Mouse (Mus musculus) midbrain, embryonic 10.5 days (tissue): Measurements from ENCODE around the gene Ccin. TPM values are rescaled to one million over a fixed set of nuclear protein-coding genes. Genes with fewer than 3 reads are reported as not detected.

Experiments used
- DNase-seq: peaks from one replicate; pipeline ENCODE4 v3.0.0-alpha.2; 2017; ENCODE audit warnings: low spot score
- H3K27ac ChIP-seq: fragments of 300-500 bp; sonication (generic); replicated peaks from 2 replicates; pipeline ENCODE4 v1.5.1; 2016; ENCODE audit warnings: mild to moderate bottlenecking
- H3K27me3 ChIP-seq: fragments of 300-500 bp; sonication (generic); 2 replicates; pipeline ENCODE4 v1.6.1; 2016; ENCODE audit warnings: low read depth, mild to moderate bottlenecking; ENCODE audit not compliant: poor library complexity, severe bottlenecking
- H3K36me3 ChIP-seq: fragments of 300-500 bp; sonication (generic); 2 replicates; pipeline ENCODE4 v1.6.1; 2016; ENCODE audit warnings: mild to moderate bottlenecking, moderate library complexity
- H3K4me1 ChIP-seq: fragments of 300-500 bp; sonication (generic); 2 replicates; pipeline ENCODE4 v1.6.1; 2016
- H3K4me3 ChIP-seq: fragments of 300-500 bp; sonication (generic); 2 replicates; pipeline ENCODE4 v1.5.1; 2016; ENCODE audit warnings: mild to moderate bottlenecking, moderate library complexity
- H3K9me3 ChIP-seq: fragments of 300-500 bp; sonication (generic); replicated peaks from 2 replicates; pipeline ENCODE4 v1.6.1; 2016; ENCODE audit warnings: mild to moderate bottlenecking
- WGBS: fragments of 180-500 bp; shearing (Covaris S2); methylation state at CpG from one replicate; pipeline ENCODE4 v1.1.7; 2016; 5-methylcytosine and 5-hydroxymethylcytosine counted together
- polyA plus RNA-seq: library from polyadenylated mRNA; unstranded; fragments of >200 nt; fragmentation: Nextera tagmentation; extraction: Ambion mirVana; gene quantifications from 2 replicates; pipeline ENCODE4 v1.2.1, GENCODE M21; 2016

The Ccin gene
- polyA plus RNA-seq, 1 experiment from 2014 or later, result not detected

- Histone ChIP-seq H3K27ac (no peak overlapping the region), H3K4me3 (no peak overlapping the region), H3K27me3 (peaks cover 6% of the 10 kb centered on the region; the same call in 1 of the 2 replicates), H3K36me3 (no peaks in the 10 kb centered on the region), H3K9me3 (no peaks in the 10 kb centered on the region), H3K4me1 (peaks cover 23% of the 10 kb centered on the region)
- DNase-seq, result no peak
- 89% methylated on average over 1 of the region's 1 CpGs for WGBS
These were observed 26.9 kb downstream of the Ccin start for GRCm38 (mm10) chr4:44010176-44010575.

DNA sequence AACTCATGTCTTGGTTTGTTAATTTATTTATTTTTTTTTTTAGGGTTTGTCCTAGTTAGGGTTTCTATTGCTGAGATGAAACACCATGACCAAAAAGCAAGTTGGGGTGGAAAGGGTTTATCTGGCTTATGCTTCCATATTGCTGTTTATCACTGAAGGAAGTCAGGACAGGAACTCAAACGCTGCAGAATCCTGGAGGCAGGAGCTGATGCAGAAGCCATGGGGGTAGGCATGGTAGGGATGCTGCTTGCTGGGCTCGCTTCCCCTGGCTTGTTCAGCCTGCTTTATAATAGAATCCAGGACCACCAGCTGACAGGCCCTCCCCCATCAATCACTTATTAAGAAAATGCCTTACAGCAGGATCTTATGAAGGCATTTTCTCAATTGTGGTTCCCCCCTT lies 27.6 kb downstream of the Ccin start:
- 48% methylated on average over 2 of the region's 2 CpGs for WGBS
- no peak overlapping the region for H3K4me3 ChIP-seq
- H3K9me3 ChIP-seq, result no peaks in the 10 kb centered on the region
- DNase-seq, result no peak
- peaks cover 13% of the 10 kb centered on the region; the same call in 1 of the 2 replicates for H3K27me3 ChIP-seq
- no peak overlapping the region for H3K27ac ChIP-seq
- H3K4me1 ChIP-seq, result peaks cover 25% of the 10 kb centered on the region
- peaks cover 5% of the 10 kb centered on the region; the same call in 1 of the 2 replicates for H3K36me3 ChIP-seq

- WGBS, result 82% methylated on average over 3 of the region's 3 CpGs
- H3K9me3 ChIP-seq, result no peaks in the 10 kb centered on the region
- peaks cover 22% of the 10 kb centered on the region; the same call in 1 of the 2 replicates for H3K27me3 ChIP-seq
- peak overlapping the region; percentile 100 for H3K4me3 ChIP-seq
- peak overlapping the region; percentile 86 for H3K27ac ChIP-seq
- H3K4me1 ChIP-seq, result peaks cover 28% of the 10 kb centered on the region
- no peak for DNase-seq
- peaks cover 14% of the 10 kb centered on the region; the same call in 1 of the 2 replicates for H3K36me3 ChIP-seq
These were observed 28.5 kb downstream of the Ccin start for GRCm38 (mm10) chr4:44011799-44012198.

DNA sequence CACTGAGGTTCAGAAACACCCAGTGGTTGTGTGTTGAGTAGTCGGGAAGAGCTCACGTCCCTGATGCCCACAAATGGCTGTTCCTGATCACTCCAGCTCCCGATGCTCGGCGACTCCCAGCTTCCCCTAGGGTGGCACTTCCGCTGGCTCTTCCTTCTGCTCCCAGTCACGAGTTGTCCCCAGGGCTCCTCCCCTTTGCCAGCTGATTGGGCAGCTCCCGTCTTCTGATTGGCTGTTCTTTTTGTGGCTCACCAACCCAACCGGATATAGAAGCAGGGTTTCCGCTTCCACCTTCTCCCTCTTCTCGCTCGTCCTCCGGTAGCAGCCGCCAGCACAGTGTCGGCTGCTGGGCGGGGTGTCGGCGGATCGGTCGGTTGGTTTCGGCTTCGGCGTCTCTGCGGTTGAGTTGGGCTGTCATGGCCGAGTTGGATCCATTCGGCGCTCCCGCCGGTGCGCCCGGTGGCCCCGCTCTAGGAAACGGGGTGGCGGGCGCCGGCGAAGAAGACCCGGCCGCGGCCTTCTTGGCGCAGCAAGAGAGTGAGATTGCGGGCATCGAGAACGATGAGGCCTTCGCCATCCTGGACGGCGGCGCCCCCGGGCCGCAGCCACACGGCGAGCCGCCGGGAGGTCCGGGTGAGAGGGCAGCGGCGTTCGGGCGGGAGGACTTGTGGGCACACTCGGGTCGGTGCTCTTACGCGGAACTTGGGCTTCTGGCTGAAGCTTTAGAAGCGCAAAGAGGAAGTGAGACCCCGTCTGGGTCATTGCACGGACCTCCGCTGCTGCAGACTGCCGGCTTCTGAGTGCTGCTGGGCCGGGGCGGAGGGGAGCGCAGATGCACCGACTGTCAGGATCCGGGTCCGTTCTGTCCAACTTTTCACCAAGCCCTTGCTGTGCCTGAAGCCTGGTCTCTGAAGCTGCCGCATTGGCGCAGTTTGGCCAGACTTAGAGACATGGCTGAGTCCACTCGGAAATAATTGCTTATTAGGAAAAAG lies 29.4 kb downstream of the Ccin start:
- DNase-seq, result peak; percentile 95
- Histone ChIP-seq H3K27me3 (peaks cover 29% of the 10 kb centered on the region; the same call in 1 of the 2 replicates), H3K4me3 (peak overlapping the region; percentile 100), H3K27ac (peak overlapping the region; percentile 86), H3K4me1 (peaks cover 28% of the 10 kb centered on the region), H3K9me3 (no peaks in the 10 kb centered on the region), H3K36me3 (peaks cover 14% of the 10 kb centered on the region; the same call in 1 of the 2 replicates)
- WGBS, result under 1% methylated on average over 77 of the region's 77 CpGs

DNA sequence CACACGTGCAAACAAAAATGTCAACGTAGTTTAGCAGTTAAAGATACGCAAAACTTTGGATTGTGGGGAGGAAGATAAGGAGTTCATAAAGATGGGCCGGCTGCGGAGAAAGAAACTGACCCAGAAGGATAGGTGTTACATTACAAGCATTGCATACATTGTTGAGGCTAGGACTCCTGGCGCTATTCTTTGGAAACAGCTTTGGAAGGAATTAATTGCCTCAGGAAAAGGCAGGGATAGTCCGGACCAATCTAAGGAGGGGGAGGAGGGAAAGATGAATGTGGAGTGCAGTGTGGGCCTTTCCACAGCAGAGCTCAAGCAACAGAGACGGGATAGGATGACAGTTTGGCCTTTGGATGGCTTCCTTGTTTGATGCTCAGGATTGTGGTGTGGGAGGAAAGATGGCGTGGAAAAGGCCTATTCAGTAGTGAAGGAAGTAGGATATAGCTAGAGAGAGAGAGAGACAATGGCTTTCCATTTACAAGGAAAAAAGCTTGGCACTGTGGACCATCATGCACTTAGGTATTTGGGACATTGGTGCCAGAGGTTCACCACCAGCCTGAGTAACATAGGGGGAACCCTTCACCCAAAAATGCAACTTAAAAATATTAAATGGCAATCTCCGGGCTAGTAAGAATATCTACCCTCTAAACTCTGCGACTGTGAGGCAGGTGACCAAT lies 30.2 kb downstream of the Ccin start:
- WGBS, result 34% methylated on average over 11 of the region's 11 CpGs
- Histone ChIP-seq H3K4me3 (peak overlapping the region; percentile 100), H3K36me3 (peaks cover 19% of the 10 kb centered on the region), H3K9me3 (no peaks in the 10 kb centered on the region), H3K27ac (peak overlapping the region; percentile 86; the same call in 1 of the 2 replicates), H3K4me1 (peaks cover 28% of the 10 kb centered on the region), H3K27me3 (peaks cover 38% of the 10 kb centered on the region)
- DNase-seq, result no peak

DNA sequence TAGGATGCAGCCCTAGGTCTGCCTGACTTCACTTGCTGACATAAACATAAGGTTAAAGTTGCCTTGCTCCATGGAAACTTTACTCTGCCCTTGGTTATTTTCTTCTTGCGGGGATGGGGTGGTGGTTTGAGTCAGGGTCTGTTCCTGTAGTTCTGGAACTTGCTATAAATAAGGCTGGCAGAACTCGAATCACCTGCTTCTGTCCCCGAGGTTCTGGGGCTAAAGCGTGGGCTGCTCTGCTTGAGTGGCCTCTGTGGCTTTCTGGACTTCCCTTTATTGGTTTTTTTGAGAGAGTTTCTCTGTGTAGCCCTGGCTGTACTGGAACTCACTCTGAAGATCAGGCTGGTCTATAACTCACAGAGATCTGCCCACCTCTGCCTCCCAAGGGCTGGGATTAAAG lies 32.8 kb downstream of the Ccin start:
- Histone ChIP-seq H3K4me1 (peaks cover 28% of the 10 kb centered on the region), H3K4me3 (no peak overlapping the region), H3K9me3 (no peaks in the 10 kb centered on the region), H3K27ac (no peak overlapping the region), H3K27me3 (peaks cover 63% of the 10 kb centered on the region), H3K36me3 (peaks cover 45% of the 10 kb centered on the region)
- no peak for DNase-seq
- WGBS, result 96% methylated on average over 4 of the region's 4 CpGs

GRCm38 (mm10) chr4:44016791-44017190 lies 33.5 kb downstream of the Ccin start:
- H3K36me3 ChIP-seq, result peaks cover 52% of the 10 kb centered on the region

DNA sequence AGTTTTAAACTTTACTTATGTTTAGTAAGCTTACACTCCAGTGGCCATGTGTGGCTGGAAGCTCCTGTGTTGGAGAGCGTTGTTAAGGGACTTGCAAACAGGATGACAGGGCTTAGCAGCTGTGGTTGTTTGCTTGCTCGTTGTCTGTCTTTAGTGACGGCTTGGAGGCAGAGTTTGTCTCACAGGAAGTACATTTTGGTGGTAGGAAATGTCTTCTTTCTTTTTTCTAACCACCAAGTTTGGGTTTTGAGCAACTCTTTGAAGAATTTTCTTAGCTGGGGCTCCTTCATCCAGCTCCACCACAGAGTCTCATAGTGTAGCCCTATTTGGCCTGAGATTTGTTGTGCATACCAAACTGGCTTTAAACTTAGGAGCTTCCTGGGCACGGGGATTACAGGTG lies 39.0 kb downstream of the Ccin start:
- no peak for DNase-seq
- peaks cover 100% of the 10 kb centered on the region for H3K27me3 ChIP-seq
- 88% methylated on average over 4 of the region's 4 CpGs for WGBS
- no peak overlapping the region for H3K27ac ChIP-seq
- H3K36me3 ChIP-seq, result peaks cover 93% of the 10 kb centered on the region
- H3K4me3 ChIP-seq, result no peak overlapping the region
- H3K9me3 ChIP-seq, result peaks cover 8% of the 10 kb centered on the region; the same call in 1 of the 2 replicates
- H3K4me1 ChIP-seq, result no peaks in the 10 kb centered on the region

More at GRCm38 (mm10) chr4:44016791-44017190, 33.5 kb downstream of the Ccin start:
- Histone ChIP-seq H3K4me1 (peaks cover 27% of the 10 kb centered on the region), H3K9me3 (no peaks in the 10 kb centered on the region), H3K27ac (no peak overlapping the region), H3K27me3 (peaks cover 70% of the 10 kb centered on the region), H3K4me3 (no peak overlapping the region)
- no peak for DNase-seq
- WGBS, result 96% methylated on average over 12 of the region's 12 CpGs

GRCm38 (mm10) chr4:44022766-44023165 lies 39.5 kb downstream of the Ccin start:
- no peak for DNase-seq
- no peak overlapping the region for H3K4me3 ChIP-seq
- WGBS, result 93% methylated on average over 11 of the region's 11 CpGs
- H3K27ac ChIP-seq, result no peak overlapping the region
- H3K4me1 ChIP-seq, result peaks cover 3% of the 10 kb centered on the region
- peaks cover 10% of the 10 kb centered on the region; the same call in 1 of the 2 replicates for H3K9me3 ChIP-seq
- peaks cover 97% of the 10 kb centered on the region for H3K36me3 ChIP-seq
- peaks cover 100% of the 10 kb centered on the region for H3K27me3 ChIP-seq

DNA sequence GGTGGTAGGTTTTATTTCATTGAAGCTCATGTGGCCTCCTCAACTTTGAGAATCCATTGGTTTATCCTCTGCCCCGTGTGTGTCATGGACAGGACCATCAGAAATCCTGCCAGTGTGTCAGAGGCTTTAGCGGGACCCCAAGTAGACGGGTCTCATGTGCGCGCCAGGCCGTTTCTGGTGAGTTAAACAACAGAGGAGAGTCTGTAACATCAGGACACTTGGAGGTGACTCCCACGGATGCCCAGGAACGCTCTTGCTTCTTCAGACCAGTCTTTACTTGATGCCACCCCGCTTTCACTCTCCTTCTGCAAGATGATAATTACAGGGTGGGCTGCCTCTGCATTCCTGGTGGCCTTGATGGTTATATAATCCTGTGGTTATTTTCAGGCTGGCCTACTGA lies 40.4 kb downstream of the Ccin start:
- 95% methylated on average over 9 of the region's 9 CpGs for WGBS
- peaks cover 10% of the 10 kb centered on the region; the same call in 1 of the 2 replicates for H3K9me3 ChIP-seq
- H3K4me3 ChIP-seq, result no peak overlapping the region
- H3K27me3 ChIP-seq, result peaks cover 100% of the 10 kb centered on the region
- no peak for DNase-seq
- peaks cover 12% of the 10 kb centered on the region for H3K4me1 ChIP-seq
- no peak overlapping the region for H3K27ac ChIP-seq
- peaks cover 92% of the 10 kb centered on the region for H3K36me3 ChIP-seq

GRCm38 (mm10) chr4:44024241-44024640 lies 41.0 kb downstream of the Ccin start:
- Histone ChIP-seq H3K4me3 (no peak overlapping the region), H3K9me3 (peaks cover 10% of the 10 kb centered on the region; the same call in 1 of the 2 replicates), H3K4me1 (peaks cover 17% of the 10 kb centered on the region), H3K27ac (no peak overlapping the region), H3K27me3 (peaks cover 100% of the 10 kb centered on the region), H3K36me3 (peaks cover 88% of the 10 kb centered on the region)
- 96% methylated on average over 6 of the region's 6 CpGs for WGBS
- no peak for DNase-seq

GRCm38 (mm10) chr4:44025570-44025969 lies 42.3 kb downstream of the Ccin start:
- peaks cover 88% of the 10 kb centered on the region for H3K36me3 ChIP-seq
- 92% methylated on average over 6 of the region's 6 CpGs for WGBS
- H3K27me3 ChIP-seq, result peaks cover 100% of the 10 kb centered on the region
- DNase-seq, result no peak
- peaks cover 21% of the 10 kb centered on the region for H3K4me1 ChIP-seq
- no peak overlapping the region for H3K27ac ChIP-seq
- peaks cover 10% of the 10 kb centered on the region; the same call in 1 of the 2 replicates for H3K9me3 ChIP-seq
- H3K4me3 ChIP-seq, result no peak overlapping the region
